Mouse (Mus musculus) lung, postnatal 0 days (tissue): ENCODE measurements at regions not wholly inside any gene's neighbourhood (a gene's known extent, or its start where the extent isn't known, plus 50 kb on each side); places are given as distances from the start of the nearest gene placed in this dataset.

ENCODE experiments used
- CTCF ChIP-seq: IDR thresholded peaks from 2 replicates; pipeline ENCODE4 v1.5.1; 2016; ENCODE audit warnings: antibody characterized with exemption, mild to moderate bottlenecking
- EP300 ChIP-seq: IDR thresholded peaks from 2 replicates; pipeline ENCODE4 v1.6.1; 2016; ENCODE audit warnings: antibody characterized with exemption, mild to moderate bottlenecking, control low read depth

DNA sequence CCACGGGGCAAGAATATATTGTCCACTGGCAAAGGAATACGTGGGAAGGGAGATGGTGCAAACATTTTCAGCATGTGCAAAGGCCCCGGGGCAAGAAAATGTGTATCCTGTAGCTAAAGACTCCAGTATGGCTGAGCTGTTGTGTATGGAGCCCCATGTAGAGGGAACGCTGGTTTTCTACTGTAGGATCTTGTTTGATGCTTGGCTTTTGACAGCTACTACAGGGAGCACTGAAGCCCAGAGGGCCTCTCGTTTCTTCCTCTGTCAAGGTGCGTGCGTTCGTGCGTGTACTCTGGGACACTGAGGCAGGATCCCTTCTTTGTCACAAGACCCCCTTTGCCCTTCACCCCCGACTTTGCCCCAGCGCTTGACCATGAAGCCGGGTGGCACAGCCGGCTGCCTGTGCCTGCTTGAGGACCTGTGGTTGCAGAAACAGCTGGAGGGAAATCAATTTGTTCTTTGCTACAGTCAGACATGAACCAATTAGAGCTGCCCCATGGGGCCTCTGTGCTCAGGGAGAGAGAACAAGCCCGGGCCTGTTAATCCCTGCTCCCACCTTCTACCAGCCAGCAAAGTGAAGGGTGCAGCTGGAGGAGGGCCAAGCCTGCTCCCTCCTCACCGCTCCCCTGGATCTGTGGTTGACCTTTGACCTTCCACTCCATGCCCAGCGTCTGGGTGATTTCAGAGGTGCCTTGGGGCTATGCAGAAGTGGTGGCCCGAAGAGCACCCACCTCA lies 329.5 kb upstream of the Dio3 start:
- TF ChIP-seq CTCF (no peak), EP300 (no peak)
